Mouse (Mus musculus) CH12.LX (cell line): ENCODE data around the gene Ccdc155. TPM values are rescaled to one million over a fixed set of nuclear protein-coding genes. Genes with fewer than 3 reads are reported as not detected.

Experiments used
- DNase-seq: peaks from one replicate; pipeline ENCODE4 v3.0.0-alpha.2; 2013; ENCODE audit errors: extremely low read depth
- H3K27ac ChIP-seq: 2 replicates; pipeline ENCODE4 v1.5.1; 2012; ENCODE audit warnings: low read depth, mild to moderate bottlenecking, control low read depth, moderate library complexity; ENCODE audit not compliant: insufficient read depth
- H3K27me3 ChIP-seq: replicated peaks from 2 replicates; pipeline ENCODE3; 2012; ENCODE audit warnings: inconsistent platforms
- H3K36me3 ChIP-seq, 2 experiments: replicated peaks in 1 of 2; 2 replicates each; pipeline versions ENCODE3 to v1.6.1; 2012; ENCODE audit warnings: inconsistent platforms in 1 of 2, low read length in 1 of 2, mild to moderate bottlenecking in 1 of 2, mixed read lengths in 1 of 2, moderate library complexity in 1 of 2; ENCODE audit not compliant: control insufficient read depth in 1 of 2, insufficient read depth in 1 of 2
- H3K4me1 ChIP-seq, 2 experiments: 2 replicates each; pipeline ENCODE4 v1.6.1; 2012; ENCODE audit warnings: inconsistent platforms in 1 of 2, moderate library complexity in 1 of 2; ENCODE audit not compliant: insufficient read depth in 2 of 2, control insufficient read depth in 1 of 2
- H3K4me2 ChIP-seq: 2 replicates; pipeline ENCODE4 v1.6.1; 2012; ENCODE audit warnings: low read depth, mild to moderate bottlenecking, control low read depth; ENCODE audit not compliant: poor library complexity, insufficient read depth, severe bottlenecking
- H3K4me3 ChIP-seq, 3 experiments: fragments of 150-350 bp in 1 of 3; sonication (generic) in 1 of 3; replicated peaks in 1 of 3; 2 replicates each; pipeline versions ENCODE3 to v1.5.1; 2011 to 2012; ENCODE audit warnings: low read depth in 2 of 3, low read length in 2 of 3, mild to moderate bottlenecking in 2 of 3, moderate library complexity in 2 of 3, control low read depth in 1 of 3, improper control_type of control experiment in 1 of 3, inconsistent platforms in 1 of 3, mixed read lengths in 1 of 3; ENCODE audit not compliant: poor library complexity in 1 of 3
- H3K79me2 ChIP-seq: replicated peaks from 2 replicates; pipeline ENCODE4 v1.6.1; 2012; ENCODE audit warnings: mild to moderate bottlenecking, moderate library complexity; ENCODE audit not compliant: control insufficient read depth, poor library complexity, insufficient read depth, severe bottlenecking; ENCODE audit errors: extremely low read depth
- H3K9ac ChIP-seq: 2 replicates; pipeline ENCODE4 v1.6.1; 2012; ENCODE audit warnings: low read depth, mild to moderate bottlenecking, control low read depth, moderate library complexity; ENCODE audit not compliant: insufficient read depth
- H3K9me3 ChIP-seq: replicated peaks from 2 replicates; pipeline ENCODE3; 2012; ENCODE audit warnings: low read length, inconsistent platforms, mixed read lengths
- BHLHE40 ChIP-seq: IDR thresholded peaks from 2 replicates; pipeline ENCODE4 v1.6.1; 2011; ENCODE audit warnings: mild to moderate bottlenecking, low read depth, low read length, improper control_type of control experiment
- CTCF ChIP-seq, 2 experiments: IDR thresholded peaks in 1 of 2; conservative IDR thresholded peaks in 1 of 2; 2 replicates each; pipeline ENCODE4 v1.5.1; 2011 to 2012; ENCODE audit warnings: low read depth in 2 of 2, low read length in 2 of 2, improper control_type of control experiment in 1 of 2, inconsistent platforms in 1 of 2, mild to moderate bottlenecking in 1 of 2, moderate library complexity in 1 of 2
- ELF1 ChIP-seq: IDR thresholded peaks from 2 replicates; pipeline ENCODE4 v1.6.1; 2014; ENCODE audit warnings: low read depth, mild to moderate bottlenecking, inconsistent platforms, low read length, improper control_type of control experiment
- EP300 ChIP-seq: IDR thresholded peaks from 2 replicates; pipeline ENCODE4 v1.6.1; 2011; ENCODE audit warnings: low read length, improper control_type of control experiment
- GABPA ChIP-seq: IDR thresholded peaks from 2 replicates; pipeline ENCODE4 v1.6.1; 2012; ENCODE audit warnings: low read depth, low read length, improper control_type of control experiment, inconsistent platforms; ENCODE audit not compliant: insufficient replicate concordance
- HCFC1 ChIP-seq: IDR thresholded peaks from 2 replicates; pipeline ENCODE4 v1.6.1; 2012; ENCODE audit warnings: low read depth, mild to moderate bottlenecking, inconsistent platforms, low read length, improper control_type of control experiment
- JUN ChIP-seq: IDR thresholded peaks from 2 replicates; pipeline ENCODE4 v1.6.1; 2011; ENCODE audit warnings: low read depth, mild to moderate bottlenecking, low read length, improper control_type of control experiment, moderate library complexity; ENCODE audit not compliant: insufficient read depth
- JUND ChIP-seq: conservative IDR thresholded peaks from 2 replicates; pipeline ENCODE4 v1.6.1; 2011; ENCODE audit warnings: low read depth, low read length, improper control_type of control experiment
- KAT2A ChIP-seq: IDR thresholded peaks from 2 replicates; pipeline ENCODE4 v1.6.1; 2012; ENCODE audit warnings: low read length, improper control_type of control experiment, inconsistent platforms; ENCODE audit not compliant: insufficient replicate concordance
- MAZ ChIP-seq: IDR thresholded peaks from 2 replicates; pipeline ENCODE4 v1.6.1; 2012; ENCODE audit warnings: low read depth, mild to moderate bottlenecking, inconsistent platforms, low read length, improper control_type of control experiment, moderate library complexity
- NRF1 ChIP-seq: IDR thresholded peaks from 2 replicates; pipeline ENCODE4 v1.6.1; 2014; ENCODE audit warnings: low read depth, mild to moderate bottlenecking, inconsistent platforms, low read length, improper control_type of control experiment, moderate library complexity
- POLR2A ChIP-seq: IDR thresholded peaks from 2 replicates; pipeline ENCODE4 v1.6.1; 2011; ENCODE audit warnings: low read depth, mild to moderate bottlenecking, improper control_type of control experiment, low read length
- POLR2AphosphoS2 ChIP-seq: IDR thresholded peaks from 2 replicates; pipeline ENCODE4 v1.6.1; 2011; ENCODE audit warnings: low read depth, low read length, improper control_type of control experiment
- RAD21 ChIP-seq: IDR thresholded peaks from 2 replicates; pipeline ENCODE4 v1.6.1; 2011; ENCODE audit warnings: low read depth, mild to moderate bottlenecking, low read length, improper control_type of control experiment, moderate library complexity
- SMC3 ChIP-seq: IDR thresholded peaks from 2 replicates; pipeline ENCODE4 v1.6.1; 2011; ENCODE audit warnings: low read depth, low read length, improper control_type of control experiment
- TBP ChIP-seq: conservative IDR thresholded peaks from 2 replicates; pipeline ENCODE4 v1.6.1; 2011; ENCODE audit warnings: low read depth, low read length, improper control_type of control experiment
- TCF12 ChIP-seq: IDR thresholded peaks from 2 replicates; pipeline ENCODE4 v1.6.1; 2014; ENCODE audit warnings: low read depth, mild to moderate bottlenecking, inconsistent platforms, low read length, improper control_type of control experiment
- UBTF ChIP-seq: IDR thresholded peaks from 2 replicates; pipeline ENCODE4 v1.6.1; 2012; ENCODE audit warnings: low read depth, mild to moderate bottlenecking, inconsistent platforms, low read length, improper control_type of control experiment, moderate library complexity
- USF2 ChIP-seq: conservative IDR thresholded peaks from 2 replicates; pipeline ENCODE4 v1.6.1; 2011; ENCODE audit warnings: low read depth, low read length, improper control_type of control experiment
- ZC3H11A ChIP-seq: IDR thresholded peaks from 2 replicates; pipeline ENCODE4 v1.6.1; 2012; ENCODE audit warnings: low read depth, mild to moderate bottlenecking, inconsistent platforms, low read length, improper control_type of control experiment
- dilution Hi-C: fragments of 300-500 bp; cut with MboI; formaldehyde crosslinking; loops from 2 replicates; pipeline ENCODE4 v1.14.3; 2020; ENCODE audit warnings: low sequenced_read_pairs; ENCODE audit not compliant: extremely low pct_unique_long_range_greater_than_20kb, extremely low pct_ligation_motif_present
- in situ Hi-C: fragments of 300-500 bp; cut with MboI; formaldehyde crosslinking; loops from 3 replicates; pipeline ENCODE4 v1.14.3; 2019; ENCODE audit warnings: low sequenced_read_pairs, low pct_ligation_motif_present, low pct_unique_long_range_greater_than_20kb, mixed read lengths
- polyA plus RNA-seq: library from polyadenylated mRNA; unstranded; fragments of >175 nt; gene quantifications from 2 replicates; pipeline ENCODE4 v1.2.1, GENCODE M21; 2012; ENCODE audit warnings: low read depth; ENCODE audit not compliant: insufficient read length
- total RNA-seq, 2 experiments: library from RNA; depleted of rRNA; stranded (reverse); fragments of 300-350 nt in 1 of 2; fragments of >200 nt in 1 of 2; gene quantifications; 2 replicates each; pipeline ENCODE4 v1.2.3; 2012 to 2014

Ccdc155 gene
- total and polyA plus RNA-seq, 3 experiments, result not detected

DNA sequence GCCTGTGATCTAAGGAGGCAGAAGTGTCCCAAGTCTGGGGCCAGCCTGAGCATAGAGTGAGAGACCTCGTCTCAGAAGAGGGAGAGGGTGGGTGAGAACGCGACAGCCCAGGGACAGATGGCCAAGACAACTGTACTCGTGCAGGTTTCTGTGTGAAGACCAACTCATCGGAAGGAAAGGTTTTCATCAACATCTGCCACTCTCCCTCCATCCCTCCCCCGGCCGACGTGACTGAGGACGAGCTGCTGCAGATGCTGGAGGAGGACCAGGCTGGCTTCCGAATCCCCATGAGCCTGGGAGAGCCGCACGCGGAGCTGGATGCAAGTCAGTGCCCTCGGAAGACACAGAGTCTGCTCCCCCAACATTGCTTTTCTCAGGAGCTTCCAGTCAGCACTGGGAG, 47.2 kb downstream of the Ccdc155 start:
- TF ChIP-seq JUN, result no peak
- no peak for TF ChIP-seq RAD21
- no peak for TF ChIP-seq TBP
- TF ChIP-seq POLR2A, result no peak
- no peak for TF ChIP-seq HCFC1
- no peak for TF ChIP-seq POLR2AphosphoS2
- TF ChIP-seq TCF12, result no peak
- TF ChIP-seq NRF1, result no peak
- TF ChIP-seq BHLHE40, result no peak
- no peak for TF ChIP-seq CTCF (conservative IDR thresholded peaks at IDR 0.05 in 1 of 2, IDR thresholded peaks at IDR 0.05 in 1 of 2; ENCODE audit: low read depth in 2 of 2, low read length in 2 of 2)
- TF ChIP-seq, all 38 proteins: peak for 0
- Histone ChIP-seq H3K27me3 (peaks cover 1% of the 10 kb centered on the region), H3K4me3 (no peak overlapping the region), H3K79me2 (no peaks in the 10 kb centered on the region), H3K9ac (no peak overlapping the region), H3K9me3 (no peaks in the 10 kb centered on the region), H3K27ac (no peak overlapping the region), H3K36me3 (peaks cover 0 to 48% of the 10 kb centered on the region in 2 experiments), H3K4me2 (no peak overlapping the region), H3K4me1 (peaks cover 0 to 17% of the 10 kb centered on the region in 2 experiments; a peak in 3 of 4 replicates)
- DNase-seq, result no peak
- dilution Hi-C loops, result no loop called here
- in situ Hi-C loops, result no loop called here

DNA sequence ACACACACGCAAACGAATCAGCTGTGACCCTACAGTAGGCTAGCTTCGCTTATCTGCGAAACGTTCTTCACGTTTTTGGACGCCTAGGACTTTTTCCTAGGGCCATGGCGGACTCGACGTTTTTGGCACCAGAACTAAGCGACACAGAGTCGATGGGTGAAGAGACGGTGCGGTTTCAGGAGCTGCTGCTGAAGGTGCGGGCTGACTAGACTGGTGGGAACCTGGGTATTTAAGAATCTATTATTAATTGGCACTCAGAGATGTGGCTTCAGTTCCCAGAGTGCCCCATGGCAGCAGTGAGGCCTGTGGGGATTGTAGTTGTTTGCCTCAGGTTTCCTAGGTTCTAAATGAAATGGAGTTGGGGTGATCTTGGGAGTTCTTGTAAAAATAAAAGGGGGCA, 48.5 kb downstream of the Ccdc155 start:
- DNase-seq, result no peak
- in situ Hi-C loops (no loop called here), dilution Hi-C loops (no loop called here)
- peaks cover 0 to 18% of the 10 kb centered on the region in 2 experiments; a peak in 2 of 4 replicates for H3K4me1 ChIP-seq
- no peaks in the 10 kb centered on the region for H3K27me3 ChIP-seq
- H3K9me3 ChIP-seq, result no peaks in the 10 kb centered on the region
- no peak for TF ChIP-seq HCFC1
- no peak for TF ChIP-seq MAZ
- no peak for TF ChIP-seq TCF12
- no peak for TF ChIP-seq KAT2A
- no peak for TF ChIP-seq USF2
- TF ChIP-seq ZC3H11A, result no peak
- TF ChIP-seq UBTF, result no peak
- no peak for TF ChIP-seq JUN
- TF ChIP-seq GABPA, result no peak
- TF ChIP-seq JUND, result no peak
- TF ChIP-seq RAD21, result no peak
- no peak for TF ChIP-seq ELF1
- TF ChIP-seq POLR2A, result no peak
- no peak for TF ChIP-seq SMC3
- TF ChIP-seq POLR2AphosphoS2, result no peak
- TF ChIP-seq EP300, result no peak
- H3K79me2 ChIP-seq, result no peaks in the 10 kb centered on the region
- no peak overlapping the region for H3K9ac ChIP-seq
- H3K4me3 ChIP-seq, result no peak overlapping the region
- peaks cover 0 to 53% of the 10 kb centered on the region in 2 experiments for H3K36me3 ChIP-seq
- H3K27ac ChIP-seq, result no peak overlapping the region
- H3K4me2 ChIP-seq, result no peak overlapping the region
